Mouse (Mus musculus) liver, postnatal 0 days (tissue): ENCODE measurements around the gene Gm49387. TPM values are rescaled to one million over a fixed set of nuclear protein-coding genes. Genes with fewer than 3 reads are reported as not detected.

Experiments
- ATAC-seq: fragments of 200-750 bp; cut with Nextera tagmentation; 2 replicates; pipeline ENCODE4 v1.8.0; 2017; ENCODE audit warnings: mild to moderate bottlenecking, moderate library complexity
- DNase-seq: peaks from one replicate; pipeline ENCODE4 v3.0.0-alpha.2; 2016
- H3K27ac ChIP-seq: fragments of 300-500 bp; sonication (generic); 2 replicates; pipeline ENCODE4 v1.5.1; 2014; ENCODE audit warnings: antibody characterized with exemption, moderate library complexity, mild to moderate bottlenecking, low read depth
- H3K27me3 ChIP-seq: fragments of 300-500 bp; sonication (generic); 2 replicates; pipeline ENCODE4 v1.6.1; 2014; ENCODE audit warnings: low read length, control low read depth, mixed read lengths; ENCODE audit not compliant: insufficient read depth
- H3K36me3 ChIP-seq: fragments of 300-500 bp; sonication (generic); replicated peaks from 2 replicates; pipeline ENCODE4 v1.6.1; 2014; ENCODE audit warnings: mild to moderate bottlenecking, control low read depth, low read length, moderate library complexity, mixed read lengths; ENCODE audit not compliant: insufficient read depth
- H3K4me1 ChIP-seq: fragments of 300-500 bp; sonication (generic); 2 replicates; pipeline ENCODE4 v1.6.1; 2014; ENCODE audit warnings: antibody characterized with exemption, mild to moderate bottlenecking, control low read depth; ENCODE audit not compliant: insufficient read depth
- H3K4me2 ChIP-seq: fragments of 300-500 bp; sonication (generic); 2 replicates; pipeline ENCODE4 v1.6.1; 2014; ENCODE audit warnings: low read depth, mild to moderate bottlenecking, low read length, moderate library complexity, mixed read lengths
- H3K4me3 ChIP-seq: fragments of 300-500 bp; sonication (generic); 2 replicates; pipeline ENCODE4 v1.5.1; 2014; ENCODE audit warnings: low read depth, low read length
- H3K9ac ChIP-seq: fragments of 300-500 bp; sonication (generic); replicated peaks from 2 replicates; pipeline ENCODE4 v1.6.1; 2014; ENCODE audit warnings: mild to moderate bottlenecking, moderate library complexity
- H3K9me3 ChIP-seq: fragments of 300-500 bp; sonication (generic); 2 replicates; pipeline ENCODE4 v1.6.1; 2016; ENCODE audit warnings: mild to moderate bottlenecking, control low read depth, low read length, mixed read lengths
- CTCF ChIP-seq: sonication (generic); IDR thresholded peaks from 2 replicates; pipeline ENCODE4 v1.5.1; 2016; ENCODE audit warnings: antibody characterized with exemption, low read depth
- EP300 ChIP-seq: IDR thresholded peaks from 2 replicates; pipeline ENCODE4 v1.6.1; 2016; ENCODE audit warnings: antibody characterized with exemption, low read depth, mild to moderate bottlenecking
- WGBS: fragments of 180-500 bp; shearing (Covaris S2); extraction: QIAGEN DNeasy Blood & Tissue Kit; methylation state at CpG from one replicate; pipeline ENCODE4 v1.1.7; 2014; ENCODE audit not compliant: insufficient replicate concordance; 5-methylcytosine and 5-hydroxymethylcytosine counted together
- polyA plus RNA-seq: library from polyadenylated mRNA; unstranded; fragments of >200 nt; fragmentation: Nextera tagmentation; extraction: Ambion mirVana; gene quantifications from 2 replicates; pipeline ENCODE4 v1.2.1, GENCODE M21; 2015

Gm49387 gene
- polyA plus RNA-seq, 1 experiment from 2014 or later, result 3.9 TPM

DNA sequence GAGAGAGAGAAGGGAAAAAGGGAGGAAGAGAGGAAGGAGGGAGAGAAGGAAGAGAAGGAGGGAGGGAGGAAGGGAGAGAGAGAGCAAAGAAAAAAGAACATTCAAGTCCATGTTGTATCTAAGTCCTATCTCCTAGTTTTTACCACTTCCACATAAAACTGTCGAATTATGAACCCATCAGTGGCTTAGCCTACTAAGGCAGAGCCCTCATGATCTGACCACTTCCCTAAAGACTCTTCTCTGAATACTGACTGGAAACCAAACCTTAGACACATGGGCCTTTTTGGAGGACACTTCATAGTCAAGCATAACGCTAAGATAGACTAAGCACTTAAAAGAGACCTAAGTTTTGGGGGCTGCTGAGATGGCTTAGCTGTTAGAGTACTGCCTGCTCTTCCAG is 47.6 kb downstream of the Gm49387 start:
- TF ChIP-seq EP300 (no peak), CTCF (no peak)
- DNase-seq (no peak), ATAC-seq (no peak)
- 32% methylated on average over 2 of the region's 2 CpGs for WGBS
- no peaks in the 10 kb centered on the region for H3K36me3 ChIP-seq
- no peak overlapping the region for H3K9ac ChIP-seq
- peaks cover 5% of the 10 kb centered on the region; the same call in 1 of the 2 replicates for H3K4me1 ChIP-seq
- no peak overlapping the region for H3K4me2 ChIP-seq
- no peaks in the 10 kb centered on the region for H3K9me3 ChIP-seq
- no peaks in the 10 kb centered on the region for H3K27me3 ChIP-seq
- 0 out of 2 replicates have a peak overlapping the region, but pooled peaks have one; percentile 3 for H3K27ac ChIP-seq
- no peak overlapping the region for H3K4me3 ChIP-seq

DNA sequence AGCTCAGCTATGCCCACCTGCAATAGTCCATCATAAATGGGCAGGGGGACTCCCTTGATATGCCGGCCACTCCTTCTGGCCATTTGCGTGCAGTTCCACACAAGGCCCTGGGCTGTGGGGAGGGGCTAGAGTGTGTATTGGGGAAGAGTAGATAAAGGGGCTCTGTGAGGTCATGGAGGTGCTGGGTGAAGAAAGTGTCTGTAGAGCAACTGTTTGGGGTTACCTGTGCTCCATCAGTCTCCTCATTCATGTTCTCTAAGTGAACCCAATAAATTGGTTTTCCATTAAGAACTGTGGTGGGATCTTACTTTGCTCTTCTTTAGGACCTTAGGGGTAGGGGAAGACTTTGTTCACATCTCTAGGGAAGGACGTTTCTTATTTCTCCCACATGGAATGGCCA is 49.4 kb downstream of the Gm49387 start, which contains the start of gene Colq:
Gene Colq (minus strand): TSS at position 101 of the 400 bp plus-strand sequence.
- TF ChIP-seq CTCF, result no peak
- no peak for TF ChIP-seq EP300
- Histone ChIP-seq H3K9me3 (no peaks in the 10 kb centered on the region), H3K4me1 (peaks cover 5% of the 10 kb centered on the region; the same call in 1 of the 2 replicates), H3K9ac (no peak within 1 kb of the TSS), H3K4me2 (no peak within 1 kb of the TSS), H3K36me3 (no peaks in the 10 kb centered on the region), H3K27me3 (no peaks in the 10 kb centered on the region), H3K4me3 (no peak within 1 kb of the TSS), H3K27ac (no peak within 1 kb of the TSS)
- ATAC-seq, result no peak
- WGBS, result 77% methylated on average over 3 of the region's 3 CpGs
- DNase-seq, result no peak

DNA sequence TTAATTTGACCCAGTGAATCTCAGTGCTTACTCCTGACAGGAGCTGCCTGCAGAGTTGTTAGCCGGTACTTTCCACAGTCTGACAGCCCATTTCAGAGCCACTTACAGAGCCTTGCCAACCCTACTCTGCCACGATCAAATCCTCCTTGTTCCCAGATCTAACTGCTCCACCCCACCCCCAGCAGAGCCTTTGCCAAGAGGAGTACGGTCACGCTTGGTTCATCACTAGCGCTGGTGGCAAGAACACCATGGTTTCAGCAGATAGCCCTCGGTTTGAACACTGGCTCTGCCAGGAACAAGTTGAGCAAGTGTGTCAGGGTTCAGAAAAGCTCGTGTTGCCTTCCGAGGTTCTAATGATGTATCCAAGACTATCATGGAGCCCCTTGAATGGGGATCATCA is 54.2 kb downstream of the Gm49387 start:
- DNase-seq (no peak), ATAC-seq (no peak)
- no peaks in the 10 kb centered on the region for H3K27me3 ChIP-seq
- no peak overlapping the region for H3K27ac ChIP-seq
- no peaks in the 10 kb centered on the region for H3K36me3 ChIP-seq
- 79% methylated on average over 8 of the region's 8 CpGs for WGBS
- no peaks in the 10 kb centered on the region for H3K9me3 ChIP-seq
- no peak overlapping the region for H3K9ac ChIP-seq
- TF ChIP-seq CTCF (no peak), EP300 (no peak)
- H3K4me1 ChIP-seq, result no peaks in the 10 kb centered on the region
- H3K4me2 ChIP-seq, result no peak overlapping the region
- no peak overlapping the region for H3K4me3 ChIP-seq

DNA sequence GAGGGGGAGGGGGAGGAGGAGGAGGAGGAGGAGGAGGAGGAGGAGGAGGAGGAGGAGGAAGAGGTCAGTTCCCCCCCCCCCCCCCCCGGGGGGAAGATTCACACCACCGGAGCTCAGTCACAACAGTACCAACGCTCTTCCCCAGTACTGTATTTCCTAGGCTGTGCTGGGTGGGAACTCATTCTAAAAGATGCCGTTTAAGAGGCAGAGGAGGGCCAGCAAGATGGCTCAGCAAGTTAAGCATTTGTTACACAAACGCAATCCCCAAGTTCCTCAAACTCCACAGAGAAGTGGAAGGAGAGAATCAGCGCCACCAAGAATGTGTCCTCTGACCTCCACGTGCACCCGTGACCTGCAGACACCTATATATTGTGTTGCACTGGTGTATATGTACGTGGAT is 57.6 kb downstream of the Gm49387 start:
- H3K4me3 ChIP-seq, result no peak overlapping the region
- no peaks in the 10 kb centered on the region for H3K27me3 ChIP-seq
- H3K27ac ChIP-seq, result no peak overlapping the region
- DNase-seq, result no peak
- no peak for ATAC-seq
- H3K36me3 ChIP-seq, result no peaks in the 10 kb centered on the region
- no peak overlapping the region for H3K9ac ChIP-seq
- H3K9me3 ChIP-seq, result no peaks in the 10 kb centered on the region
- H3K4me1 ChIP-seq, result no peaks in the 10 kb centered on the region
- no peak overlapping the region for H3K4me2 ChIP-seq
- TF ChIP-seq EP300, result no peak
- no peak for TF ChIP-seq CTCF
- 66% methylated on average over 8 of the region's 9 CpGs for WGBS

DNA sequence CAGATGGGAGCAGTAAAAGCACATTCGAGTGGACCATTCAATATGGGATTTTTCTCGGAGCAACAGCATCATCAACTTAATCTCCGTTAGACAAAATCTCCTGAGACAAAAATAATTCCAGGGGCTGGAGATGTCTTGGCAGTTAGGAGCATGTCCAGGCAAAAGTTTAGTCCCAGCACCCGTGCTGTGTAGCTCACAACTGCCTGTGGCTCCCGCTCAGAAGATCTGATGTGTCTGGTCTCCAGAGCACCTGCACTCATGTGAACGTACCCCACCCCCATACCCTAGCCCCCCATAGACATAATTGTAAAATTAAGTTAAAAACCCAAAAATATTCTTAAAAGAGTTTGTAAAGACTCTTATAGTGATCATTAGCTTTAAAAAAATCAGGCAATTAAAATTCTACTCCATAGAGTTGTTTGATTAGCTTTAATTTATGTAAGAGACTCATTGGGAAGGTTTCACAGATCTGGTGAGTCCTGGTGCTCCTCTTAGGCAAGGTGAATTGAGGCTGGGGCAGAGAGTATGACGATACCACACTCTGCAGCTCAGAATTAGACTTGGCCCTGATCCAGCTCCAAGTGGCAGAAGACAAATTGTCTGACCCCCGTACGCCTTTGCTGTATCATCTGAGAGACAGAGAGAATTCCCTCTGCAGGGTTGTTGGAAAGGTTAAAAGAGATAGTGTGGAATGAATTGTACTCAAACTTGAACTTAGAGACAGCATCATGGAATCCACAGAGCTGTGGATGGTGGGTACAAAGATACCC is 62.5 kb downstream of the Gm49387 start:
- Histone ChIP-seq H3K4me3 (no peak overlapping the region), H3K9ac (no peak overlapping the region), H3K27ac (no peak overlapping the region), H3K27me3 (no peaks in the 10 kb centered on the region), H3K36me3 (no peaks in the 10 kb centered on the region), H3K4me2 (no peak overlapping the region), H3K4me1 (no peaks in the 10 kb centered on the region), H3K9me3 (no peaks in the 10 kb centered on the region)
- no peak for DNase-seq
- WGBS, result 64% methylated on average over 9 of the region's 9 CpGs
- TF ChIP-seq CTCF (no peak), EP300 (no peak)
- ATAC-seq, result no peak

DNA sequence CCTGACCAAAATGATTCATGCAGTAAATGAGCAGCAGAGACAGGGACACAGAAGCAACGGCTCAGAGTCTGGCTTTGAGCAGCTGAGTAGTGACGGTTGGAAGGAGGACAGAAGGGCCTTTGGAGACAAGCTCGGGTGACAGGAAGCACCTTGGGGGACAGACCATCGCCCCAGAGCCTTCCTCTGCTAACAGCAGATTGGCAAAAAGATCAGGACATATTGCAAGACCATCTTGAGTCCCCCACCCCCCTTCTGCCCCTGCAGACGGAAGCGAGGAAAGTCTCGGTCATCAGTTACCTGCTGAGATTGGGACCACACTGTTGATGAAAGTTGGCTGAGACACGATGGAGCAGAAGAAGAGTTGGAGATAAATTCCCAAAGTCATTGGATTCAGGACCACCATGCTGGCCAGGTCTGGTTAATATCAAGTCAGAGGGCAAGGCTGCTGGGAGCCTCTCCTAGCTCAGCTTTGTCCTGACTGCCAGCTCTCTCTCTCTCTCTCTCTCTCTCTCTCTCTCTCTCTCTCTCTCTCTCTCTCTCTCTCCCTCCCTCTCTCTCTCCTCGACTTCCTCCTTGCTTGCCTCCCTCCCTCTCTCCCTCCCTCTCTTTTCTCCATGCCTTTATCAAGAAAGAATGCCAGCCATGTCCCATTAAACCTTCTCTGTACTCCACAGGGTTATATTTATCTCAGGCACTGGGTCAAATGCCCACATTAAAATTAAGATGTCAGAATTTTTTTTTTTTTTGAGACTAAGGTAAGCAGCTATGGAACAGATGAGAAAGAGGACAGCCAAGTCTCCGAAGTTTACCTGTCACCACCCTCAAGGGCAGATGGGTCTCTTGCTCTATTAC is 63.6 kb downstream of the Gm49387 start:
- H3K4me1 ChIP-seq, result no peaks in the 10 kb centered on the region
- H3K27ac ChIP-seq, result no peak overlapping the region
- H3K4me2 ChIP-seq, result no peak overlapping the region
- WGBS, result 35% methylated on average over 10 of the region's 10 CpGs
- no peaks in the 10 kb centered on the region for H3K27me3 ChIP-seq
- TF ChIP-seq CTCF (no peak), EP300 (no peak)
- no peak overlapping the region for H3K4me3 ChIP-seq
- H3K9me3 ChIP-seq, result no peaks in the 10 kb centered on the region
- no peaks in the 10 kb centered on the region for H3K36me3 ChIP-seq
- DNase-seq, result no peak
- ATAC-seq, result no peak
- H3K9ac ChIP-seq, result no peak overlapping the region
